ENCODE assay signal across 8 mouse cellular contexts in genomic region chr16:20517216-20517615, GRCm38 (mm10). TPM values are rescaled to one million over a fixed set of nuclear protein-coding genes. Genes with fewer than 3 reads are reported as not detected.
DNase-seq lines count a peak whose midpoint lies in the region; ATAC-seq and TF ChIP-seq lines count a peak whose summit lies in the region.

No protein-coding gene starts in this region.

- no peaks in the 10 kb centered on the region for H3K9me3 ChIP-seq in liver, embryonic 12.5 days (replicated peaks)
- H3K9me3 ChIP-seq in stomach, embryonic 14.5 days (ENCODE audit: control insufficient read depth, low read depth, low read length): no peaks in the 10 kb centered on the region

- H3K9ac ChIP-seq in liver, embryonic 12.5 days: peak overlapping the region; percentile 97
- peak overlapping the region; percentile 90 for H3K9ac ChIP-seq in stomach, embryonic 14.5 days (replicated peaks; ENCODE audit: low read depth, low read length)

- under 1% methylated on average over 26 of the region's 26 CpGs for WGBS in liver, embryonic 12.5 days (ENCODE audit: insufficient replicate concordance)
- under 1% methylated on average over 26 of the region's 26 CpGs for WGBS in stomach, embryonic 14.5 days

- peak overlapping the region; percentile 94 for H3K4me2 ChIP-seq in liver, embryonic 12.5 days
- peak overlapping the region; percentile 82 for H3K4me2 ChIP-seq in stomach, embryonic 14.5 days (replicated peaks; ENCODE audit: low read depth, low read length)

- peak overlapping the region; percentile 68; the same call in 1 of the 2 replicates for H3K27ac ChIP-seq in testis, adult 2 months (ENCODE audit: control insufficient read depth, insufficient read depth, low read depth, low read length)
- H3K27ac ChIP-seq in liver, embryonic 12.5 days: peak overlapping the region; percentile 91
- H3K27ac ChIP-seq in stomach, embryonic 14.5 days (ENCODE audit: low read length): peak overlapping the region; percentile 94

- peaks cover 12% of the 10 kb centered on the region for H3K4me1 ChIP-seq in testis, adult 2 months (ENCODE audit: control insufficient read depth, insufficient read depth, low read length)
- peaks cover 46% of the 10 kb centered on the region for H3K4me1 ChIP-seq in liver, embryonic 12.5 days
- H3K4me1 ChIP-seq in stomach, embryonic 14.5 days (ENCODE audit: control insufficient read depth, insufficient read depth, low read length): 0 out of 2 replicates have a peak, but pooled peaks cover 10% of the 10 kb centered on the region

- TF ChIP-seq CTCF in testis, adult 2 months (IDR thresholded peaks at IDR 0.05; ENCODE audit: control insufficient read depth, insufficient read depth, insufficient replicate concordance, low read depth, low read length): no peak

- H3K36me3 ChIP-seq in testis, adult 2 months (ENCODE audit: control insufficient read depth, insufficient read depth, low read length): no peaks in the 10 kb centered on the region
- peaks cover 24% of the 10 kb centered on the region for H3K36me3 ChIP-seq in liver, embryonic 12.5 days
- H3K36me3 ChIP-seq in stomach, embryonic 14.5 days (ENCODE audit: control insufficient read depth, insufficient read depth, low read length): peaks cover 5% of the 10 kb centered on the region

- ATAC-seq in granulocyte monocyte progenitor cell, adult 5-6 weeks (replicated peaks; ENCODE audit: poor library complexity, severe bottlenecking): peak; percentile 36; the same call in 1 of the 2 replicates
- peak; percentile 56 for ATAC-seq in liver, embryonic 12.5 days
- peak; percentile 14; the same call in 1 of the 2 replicates for ATAC-seq in stomach, embryonic 14.5 days (ENCODE audit: insufficient number of reproducible peaks, insufficient read depth, low FRiP score, low read depth)

- DNase-seq in gastrocnemius, postnatal 4 days (ENCODE audit: low spot score in 2 of 2): peak; percentile 43 to 53
- DNase-seq in gastrocnemius, adult 18-20 months (ENCODE audit: low spot score): no peak
- DNase-seq in testis, postnatal 10 days (ENCODE audit: low spot score): no peak
- no peak for DNase-seq in urinary bladder, postnatal 25 days (ENCODE audit: low spot score)

- TF ChIP-seq POLR2A in testis, adult 2 months (IDR thresholded peaks at IDR 0.05; ENCODE audit: control insufficient read depth, low read depth, low read length): no peak

- H3K27me3 ChIP-seq in testis, adult 2 months (ENCODE audit: control insufficient read depth, insufficient read depth, low read length): no peaks in the 10 kb centered on the region
- no peaks in the 10 kb centered on the region for H3K27me3 ChIP-seq in liver, embryonic 12.5 days (replicated peaks)
- no peaks in the 10 kb centered on the region for H3K27me3 ChIP-seq in stomach, embryonic 14.5 days (ENCODE audit: control insufficient read depth, insufficient read depth, low read length)

- H3K4me3 ChIP-seq in testis, adult 2 months (ENCODE audit: control insufficient read depth, low read depth, low read length): peak overlapping the region; percentile 93
- H3K4me3 ChIP-seq in liver, embryonic 12.5 days: peak overlapping the region; percentile 95
- peak overlapping the region; percentile 94 for H3K4me3 ChIP-seq in stomach, embryonic 14.5 days (ENCODE audit: low read depth, low read length)

RNA-seq across cellular contexts. Expression of gene Dvl3, which starts 0.4 kb away (rescaled TPM):
- total RNA-seq in gastrocnemius, postnatal 4 days (2021): 10 to 100 TPM; 60.7 to 63.6 TPM
- total RNA-seq in gastrocnemius, adult 18-20 months (2021): 10 to 100 TPM; 28.4 to 32.0 TPM
- polyA plus RNA-seq in testis, adult 2 months (2012; rRNA removed): 10.2 and 11.6 TPM in 2 replicates
- 26.4 and 30.7 TPM in 2 replicates for total RNA-seq in granulocyte monocyte progenitor cell, adult 5-6 weeks (2014; fragmentation: Nextera tagmentation)
- 2.0 and 2.3 TPM in 2 replicates for total RNA-seq in granulocyte monocyte progenitor cell, adult 5-6 weeks (2017)
- 8.0 and 8.8 TPM in 2 replicates for polyA plus RNA-seq in liver, embryonic 12.5 days (2016; fragmentation: Nextera tagmentation; extraction: Ambion mirVana)
- 29.2 and 31.7 TPM in 2 replicates for polyA plus RNA-seq in stomach, embryonic 14.5 days (2014; fragmentation: Nextera tagmentation; extraction: Ambion mirVana)

RNA-seq across cellular contexts. Expression of gene Ap2m1, which starts 18.1 kb away (rescaled TPM):
- 100 to 1,000 TPM; 234 to 258 TPM for total RNA-seq in gastrocnemius, postnatal 4 days (2021)
- total RNA-seq in gastrocnemius, adult 18-20 months (2021): 100 to 1,000 TPM; 121 to 146 TPM
- polyA plus RNA-seq in testis, adult 2 months (2012; rRNA removed): 112 and 119 TPM in 2 replicates
- total RNA-seq in granulocyte monocyte progenitor cell, adult 5-6 weeks (2014; fragmentation: Nextera tagmentation): 206 and 247 TPM in 2 replicates
- total RNA-seq in granulocyte monocyte progenitor cell, adult 5-6 weeks (2017): 175 and 225 TPM in 2 replicates
- polyA plus RNA-seq in liver, embryonic 12.5 days (2016; fragmentation: Nextera tagmentation; extraction: Ambion mirVana): 463 and 468 TPM in 2 replicates
- 586 and 625 TPM in 2 replicates for polyA plus RNA-seq in stomach, embryonic 14.5 days (2014; fragmentation: Nextera tagmentation; extraction: Ambion mirVana)

RNA-seq across cellular contexts. Expression of gene Eif2b5, which starts 18.6 kb away (rescaled TPM):
- 10 to 100 TPM; 46.3 to 51.8 TPM for total RNA-seq in gastrocnemius, postnatal 4 days (2021)
- 10 to 100 TPM; 52.6 to 54.4 TPM for total RNA-seq in gastrocnemius, adult 18-20 months (2021)
- polyA plus RNA-seq in testis, adult 2 months (2012; rRNA removed): 38.7 and 41.8 TPM in 2 replicates
- total RNA-seq in granulocyte monocyte progenitor cell, adult 5-6 weeks (2014; fragmentation: Nextera tagmentation): 61.7 and 84.4 TPM in 2 replicates
- 87.0 and 90.0 TPM in 2 replicates for total RNA-seq in granulocyte monocyte progenitor cell, adult 5-6 weeks (2017)
- 90.0 and 99.7 TPM in 2 replicates for polyA plus RNA-seq in liver, embryonic 12.5 days (2016; fragmentation: Nextera tagmentation; extraction: Ambion mirVana)
- polyA plus RNA-seq in stomach, embryonic 14.5 days (2014; fragmentation: Nextera tagmentation; extraction: Ambion mirVana): 83.8 and 87.3 TPM in 2 replicates

RNA-seq across cellular contexts. Expression of gene Abcf3, which starts 31.2 kb away (rescaled TPM):
- 10 to 100 TPM; 54.1 to 55.7 TPM for total RNA-seq in gastrocnemius, postnatal 4 days (2021)
- 10 to 100 TPM; 50.3 to 69.8 TPM for total RNA-seq in gastrocnemius, adult 18-20 months (2021)
- 77.2 and 83.0 TPM in 2 replicates for polyA plus RNA-seq in testis, adult 2 months (2012; rRNA removed)
- 33.0 and 42.3 TPM in 2 replicates for total RNA-seq in granulocyte monocyte progenitor cell, adult 5-6 weeks (2014; fragmentation: Nextera tagmentation)
- 55.1 and 96.9 TPM in 2 replicates for total RNA-seq in granulocyte monocyte progenitor cell, adult 5-6 weeks (2017)
- polyA plus RNA-seq in liver, embryonic 12.5 days (2016; fragmentation: Nextera tagmentation; extraction: Ambion mirVana): 38.8 and 40.5 TPM in 2 replicates
- polyA plus RNA-seq in stomach, embryonic 14.5 days (2014; fragmentation: Nextera tagmentation; extraction: Ambion mirVana): 53.0 and 53.5 TPM in 2 replicates

Comparison
In these comparisons a context has a peak if more than half of its experiments do, and no peak if none do; other contexts are left out.
1. DNase-seq: peak in gastrocnemius, postnatal 4 days (2 of 2); none in gastrocnemius, adult 18-20 months (single experiment), testis, postnatal 10 days (single experiment) and urinary bladder, postnatal 25 days (single experiment).
2. Peak in every context shown above with its lines, with median percentiles within 50 percentile points of each other: H3K27ac ChIP-seq, H3K4me3 ChIP-seq and ATAC-seq.